Mouse (Mus musculus): Measurements from ENCODE around the gene Zfp667. TPM values are rescaled to one million over a fixed set of nuclear protein-coding genes. Genes with fewer than 3 reads are reported as not detected.

Zfp667 gene
- total and polyA plus RNA-seq, 2 experiments from 2014 or later: 5.2 to 12.4 TPM

DNA sequence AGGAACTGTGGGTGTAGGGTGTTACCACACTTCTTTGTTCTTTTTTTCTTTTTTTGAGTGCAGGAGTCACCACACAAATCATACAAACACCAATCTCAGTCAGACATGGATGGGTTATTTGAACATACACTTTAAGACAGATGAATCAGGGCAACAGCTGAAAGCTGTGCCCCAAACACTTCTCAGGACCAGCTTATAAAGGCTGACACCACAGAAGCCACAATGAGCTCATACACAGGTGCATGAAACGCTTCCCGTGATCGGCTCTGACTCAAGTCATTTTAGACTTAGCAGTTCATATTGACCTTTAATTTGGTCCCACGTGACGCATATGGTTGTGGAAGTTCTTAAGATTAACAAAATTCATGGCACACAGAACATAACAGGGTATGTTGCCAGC is 53.5 kb downstream of the Zfp667 start:
- H3K27ac ChIP-seq (ENCODE audit: low read depth, low read length): no peak overlapping the region
- WGBS: 81% methylated on average over 5 of the region's 5 CpGs
- DNase-seq (ENCODE audit: low spot score) (no peak), ATAC-seq (ENCODE audit: low FRiP score) (no peak)
- no peaks in the 10 kb centered on the region for H3K36me3 ChIP-seq (ENCODE audit: insufficient read depth, low read length)
- no peaks in the 10 kb centered on the region for H3K9me3 ChIP-seq (ENCODE audit: low read length)
- H3K4me1 ChIP-seq (ENCODE audit: insufficient read depth, low read length): no peaks in the 10 kb centered on the region
- H3K4me2 ChIP-seq (ENCODE audit: low read depth, low read length, poor library complexity, severe bottlenecking): no peak overlapping the region
- H3K27me3 ChIP-seq (ENCODE audit: insufficient read depth, low read length): no peaks in the 10 kb centered on the region
- no peak overlapping the region for H3K4me3 ChIP-seq (ENCODE audit: low read depth, low read length)
- no peak for TF ChIP-seq CTCF (IDR thresholded peaks at IDR 0.05)
- no peak overlapping the region for H3K9ac ChIP-seq (replicated peaks; ENCODE audit: low read length, poor library complexity, severe bottlenecking)

DNA sequence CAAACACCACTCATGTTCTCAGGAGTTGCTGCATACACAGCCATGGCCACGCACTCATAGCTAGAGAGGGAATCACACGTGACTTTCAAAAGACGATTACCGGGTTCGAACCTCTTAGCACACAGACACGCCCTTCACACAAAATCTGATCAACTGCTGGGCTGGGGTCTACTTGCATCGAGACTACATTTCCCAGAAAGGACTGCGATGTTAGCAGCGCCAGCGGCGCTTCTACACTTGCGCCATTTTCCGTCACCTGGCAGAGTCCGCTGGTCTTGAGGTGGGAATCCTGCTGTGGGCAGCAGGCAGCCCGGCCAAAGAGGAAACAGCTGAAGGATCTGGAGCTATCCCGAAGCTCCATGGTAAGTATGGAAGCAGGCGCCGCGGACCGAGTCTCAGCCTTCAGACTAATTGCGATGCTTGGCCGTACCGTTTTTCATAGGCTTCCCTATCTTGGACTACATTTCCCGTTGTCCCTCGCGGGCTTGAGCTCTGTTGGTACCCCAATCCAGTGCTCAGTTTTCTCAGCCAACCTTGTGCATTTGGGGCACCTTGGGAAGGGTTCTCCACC is 57.2 kb downstream of the Zfp667 start, which contains the start of gene Gm3854:
Gene Gm3854 (plus strand): TSS at position 259 of the 571 bp plus-strand sequence.
- Histone ChIP-seq H3K4me2 (ENCODE audit: low read depth, low read length, poor library complexity, severe bottlenecking) (peak within 1 kb of the TSS; percentile 51), H3K27me3 (ENCODE audit: insufficient read depth, low read length) (no peaks in the 10 kb centered on the region), H3K36me3 (ENCODE audit: insufficient read depth, low read length) (no peaks in the 10 kb centered on the region), H3K9me3 (ENCODE audit: low read length) (no peaks in the 10 kb centered on the region), H3K9ac (replicated peaks; ENCODE audit: low read length, poor library complexity, severe bottlenecking) (peak within 1 kb of the TSS; percentile 64), H3K4me1 (ENCODE audit: insufficient read depth, low read length) (no peaks in the 10 kb centered on the region), H3K4me3 (ENCODE audit: low read depth, low read length) (peak within 1 kb of the TSS; percentile 64), H3K27ac (ENCODE audit: low read depth, low read length) (peak within 1 kb of the TSS; percentile 91)
- TF ChIP-seq CTCF (IDR thresholded peaks at IDR 0.05): no peak
- ATAC-seq (ENCODE audit: low FRiP score) (peak; percentile 91), DNase-seq (ENCODE audit: low spot score) (peak; percentile 93)
- WGBS: 0% methylated on average over 26 of the region's 26 CpGs

DNA sequence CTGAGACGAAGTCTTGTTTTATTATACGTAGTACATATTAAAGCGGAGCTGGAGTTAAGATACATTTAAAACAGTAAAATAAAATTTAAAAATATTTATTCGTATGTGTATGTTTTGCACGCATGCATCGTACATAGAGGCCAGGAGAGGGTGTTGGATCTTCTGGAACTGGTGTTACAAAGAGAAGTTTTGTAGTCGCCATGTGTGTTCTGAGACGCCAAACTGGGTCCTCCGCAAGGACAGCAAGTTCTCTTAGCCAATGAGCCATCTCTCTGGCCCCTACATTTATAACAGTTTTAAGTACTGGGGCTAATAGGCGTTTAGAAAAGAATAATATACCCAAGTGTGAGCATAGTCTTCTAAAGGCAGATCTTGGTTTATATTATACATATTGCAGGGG is 57.7 kb downstream of the Zfp667 start:
- ATAC-seq (ENCODE audit: low FRiP score) (peak; percentile 18; the same call in 1 of the 2 replicates), DNase-seq (ENCODE audit: low spot score) (no peak)
- no peak for TF ChIP-seq CTCF (IDR thresholded peaks at IDR 0.05)
- WGBS: 31% methylated on average over 10 of the region's 10 CpGs
- Histone ChIP-seq H3K36me3 (ENCODE audit: insufficient read depth, low read length) (no peaks in the 10 kb centered on the region), H3K9ac (replicated peaks; ENCODE audit: low read length, poor library complexity, severe bottlenecking) (peak overlapping the region; percentile 64; the same call in 1 of the 2 replicates), H3K4me1 (ENCODE audit: insufficient read depth, low read length) (no peaks in the 10 kb centered on the region), H3K4me3 (ENCODE audit: low read depth, low read length) (peak overlapping the region; percentile 64), H3K4me2 (ENCODE audit: low read depth, low read length, poor library complexity, severe bottlenecking) (peak overlapping the region; percentile 51), H3K27ac (ENCODE audit: low read depth, low read length) (peak overlapping the region; percentile 91; the same call in 1 of the 2 replicates), H3K27me3 (ENCODE audit: insufficient read depth, low read length) (no peaks in the 10 kb centered on the region), H3K9me3 (ENCODE audit: low read length) (no peaks in the 10 kb centered on the region)

Other genes starting within 250 kb of the Zfp667 start
- gene Nlrp4c, start 241.4 kb upstream of the Zfp667 start, total RNA-seq (2014; rRNA removed): not detected in 2 replicates
- not detected in 2 replicates for gene Nlrp4c, start 241.4 kb upstream of the Zfp667 start, polyA plus RNA-seq (2015; fragmentation: Nextera tagmentation; extraction: Ambion mirVana)
- gene Zfp787, start 130.6 kb upstream of the Zfp667 start, total RNA-seq (2014; rRNA removed): 65.8 and 66.7 TPM in 2 replicates
- gene Zfp787, start 130.6 kb upstream of the Zfp667 start, polyA plus RNA-seq (2015; fragmentation: Nextera tagmentation; extraction: Ambion mirVana): 53.8 and 61.5 TPM in 2 replicates
- 86.4 and 92.4 TPM in 2 replicates for gene Zfp444, start 114.4 kb upstream of the Zfp667 start, total RNA-seq (2014; rRNA removed)
- 78.6 and 85.2 TPM in 2 replicates for gene Zfp444, start 114.4 kb upstream of the Zfp667 start, polyA plus RNA-seq (2015; fragmentation: Nextera tagmentation; extraction: Ambion mirVana)
- not detected in 2 replicates for gene Galp, start 89.5 kb upstream of the Zfp667 start, total RNA-seq (2014; rRNA removed)
- not detected in 2 replicates for gene Galp, start 89.5 kb upstream of the Zfp667 start, polyA plus RNA-seq (2015; fragmentation: Nextera tagmentation; extraction: Ambion mirVana)
- not detected in 2 replicates for gene Zscan5b, start 64.3 kb upstream of the Zfp667 start, total RNA-seq (2014; rRNA removed)
- not detected in 2 replicates for gene Zscan5b, start 64.3 kb upstream of the Zfp667 start, polyA plus RNA-seq (2015; fragmentation: Nextera tagmentation; extraction: Ambion mirVana)
- gene Epp13, start 33.9 kb upstream of the Zfp667 start, total RNA-seq (2014; rRNA removed): not detected in 2 replicates
- gene Epp13, start 33.9 kb upstream of the Zfp667 start, polyA plus RNA-seq (2015; fragmentation: Nextera tagmentation; extraction: Ambion mirVana): 0.39 TPM in 1 of 2 replicates, not detected in the other
- gene Zfp583, start 44.7 kb downstream of the Zfp667 start, total RNA-seq (2014; rRNA removed): 6.7 and 9.9 TPM in 2 replicates
- gene Zfp583, start 44.7 kb downstream of the Zfp667 start, polyA plus RNA-seq (2015; fragmentation: Nextera tagmentation; extraction: Ambion mirVana): 15.2 and 16.5 TPM in 2 replicates
- gene Gm3854, start 57.2 kb downstream of the Zfp667 start, total RNA-seq (2014; rRNA removed): 3.4 and 5.0 TPM in 2 replicates
- 4.5 and 5.6 TPM in 2 replicates for gene Gm3854, start 57.2 kb downstream of the Zfp667 start, polyA plus RNA-seq (2015; fragmentation: Nextera tagmentation; extraction: Ambion mirVana)
- 2.6 and 4.7 TPM in 2 replicates for gene Zfp78, start 76.7 kb downstream of the Zfp667 start, total RNA-seq (2014; rRNA removed)
- gene Zfp78, start 76.7 kb downstream of the Zfp667 start, polyA plus RNA-seq (2015; fragmentation: Nextera tagmentation; extraction: Ambion mirVana): 3.3 and 4.3 TPM in 2 replicates
- gene Zfp28, start 96.7 kb downstream of the Zfp667 start, total RNA-seq (2014; rRNA removed): 14.8 and 16.5 TPM in 2 replicates
- gene Zfp28, start 96.7 kb downstream of the Zfp667 start, polyA plus RNA-seq (2015; fragmentation: Nextera tagmentation; extraction: Ambion mirVana): 16.4 and 19.5 TPM in 2 replicates
- gene Smim17, start 112.1 kb downstream of the Zfp667 start, total RNA-seq (2014; rRNA removed): 19.6 and 21.8 TPM in 2 replicates
- gene Smim17, start 112.1 kb downstream of the Zfp667 start, polyA plus RNA-seq (2015; fragmentation: Nextera tagmentation; extraction: Ambion mirVana): 6.3 and 7.4 TPM in 2 replicates
- gene Gm20715, start 123.7 kb downstream of the Zfp667 start, total RNA-seq (2014; rRNA removed): 0.47 and 0.77 TPM in 2 replicates
- not detected in 2 replicates for gene Gm20715, start 123.7 kb downstream of the Zfp667 start, polyA plus RNA-seq (2015; fragmentation: Nextera tagmentation; extraction: Ambion mirVana)
- gene Olfr1344, start 152.1 kb downstream of the Zfp667 start, total RNA-seq (2014; rRNA removed): 0.47 and 5.2 TPM in 2 replicates
- 0.28 and 0.36 TPM in 2 replicates for gene Olfr1344, start 152.1 kb downstream of the Zfp667 start, polyA plus RNA-seq (2015; fragmentation: Nextera tagmentation; extraction: Ambion mirVana)
- not detected in 2 replicates for gene Olfr1336, start 169.6 kb downstream of the Zfp667 start, total RNA-seq (2014; rRNA removed)
- gene Olfr1336, start 169.6 kb downstream of the Zfp667 start, polyA plus RNA-seq (2015; fragmentation: Nextera tagmentation; extraction: Ambion mirVana): not detected in 2 replicates
- gene Olfr1346, start 180.5 kb downstream of the Zfp667 start, total RNA-seq (2014; rRNA removed): not detected in 2 replicates
- not detected in 2 replicates for gene Olfr1346, start 180.5 kb downstream of the Zfp667 start, polyA plus RNA-seq (2015; fragmentation: Nextera tagmentation; extraction: Ambion mirVana)
- gene Olfr5, start 200.4 kb downstream of the Zfp667 start, total RNA-seq (2014; rRNA removed): not detected in 2 replicates
- gene Olfr5, start 200.4 kb downstream of the Zfp667 start, polyA plus RNA-seq (2015; fragmentation: Nextera tagmentation; extraction: Ambion mirVana): not detected in 2 replicates
- gene Olfr1347, start 213.2 kb downstream of the Zfp667 start, total RNA-seq (2014; rRNA removed): not detected in 2 replicates
- gene Olfr1347, start 213.2 kb downstream of the Zfp667 start, polyA plus RNA-seq (2015; fragmentation: Nextera tagmentation; extraction: Ambion mirVana): not detected in 2 replicates
- gene Olfr1348, start 222.2 kb downstream of the Zfp667 start, total RNA-seq (2014; rRNA removed): not detected in 2 replicates
- not detected in 2 replicates for gene Olfr1348, start 222.2 kb downstream of the Zfp667 start, polyA plus RNA-seq (2015; fragmentation: Nextera tagmentation; extraction: Ambion mirVana)
- not detected in 2 replicates for gene Olfr1349, start 236.4 kb downstream of the Zfp667 start, total RNA-seq (2014; rRNA removed)
- not detected in 2 replicates for gene Olfr1349, start 236.4 kb downstream of the Zfp667 start, polyA plus RNA-seq (2015; fragmentation: Nextera tagmentation; extraction: Ambion mirVana)

Measured in midbrain, postnatal 0 days (tissue).